Mouse (Mus musculus) thymus, postnatal 10 days (tissue): ENCODE data around the gene Rpl26.
A peak's percentile ranks its signal among the peaks of the same experiment; 100 is the strongest.

Source experiments
- DNase-seq, 2 experiments: peaks; one replicate each; pipeline ENCODE4 v3.0.0; 2021; ENCODE audit warnings: low spot score in 2 of 2

Rpl26 gene

GRCm38 (mm10) chr11:68901351-68902046 is at the start of gene Rpl26:
TSS of gene Rpl26 (plus strand) at chr11:68901583.
- peak; percentile 97 to 98 for DNase-seq

- no peak for DNase-seq
These were observed 49.5 kb upstream of the Rpl26 start for GRCm38 (mm10) chr11:68851644-68852485.

DNA sequence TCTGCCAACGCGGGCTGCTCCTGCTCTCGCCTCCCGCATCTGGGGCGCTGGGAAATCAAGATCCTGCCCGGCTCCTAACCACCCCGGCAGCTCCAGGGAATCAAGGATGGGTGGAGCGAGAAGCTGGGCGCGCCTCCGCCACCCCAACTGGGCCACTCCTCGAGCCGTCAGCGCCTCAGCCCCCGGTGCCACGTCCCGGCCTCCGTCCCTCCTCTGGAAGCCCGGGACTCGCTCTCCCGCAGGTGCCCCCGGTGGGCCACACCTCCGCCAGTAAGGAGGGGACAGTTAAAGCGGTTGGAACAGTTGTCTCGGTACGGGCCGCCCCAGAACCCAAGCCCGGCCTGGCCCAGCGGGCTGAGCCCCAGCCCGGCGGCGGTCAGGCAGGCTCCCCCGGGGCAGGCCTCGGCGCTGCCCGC is 48.9 kb upstream of the Rpl26 start:
- no peak for DNase-seq

DNA sequence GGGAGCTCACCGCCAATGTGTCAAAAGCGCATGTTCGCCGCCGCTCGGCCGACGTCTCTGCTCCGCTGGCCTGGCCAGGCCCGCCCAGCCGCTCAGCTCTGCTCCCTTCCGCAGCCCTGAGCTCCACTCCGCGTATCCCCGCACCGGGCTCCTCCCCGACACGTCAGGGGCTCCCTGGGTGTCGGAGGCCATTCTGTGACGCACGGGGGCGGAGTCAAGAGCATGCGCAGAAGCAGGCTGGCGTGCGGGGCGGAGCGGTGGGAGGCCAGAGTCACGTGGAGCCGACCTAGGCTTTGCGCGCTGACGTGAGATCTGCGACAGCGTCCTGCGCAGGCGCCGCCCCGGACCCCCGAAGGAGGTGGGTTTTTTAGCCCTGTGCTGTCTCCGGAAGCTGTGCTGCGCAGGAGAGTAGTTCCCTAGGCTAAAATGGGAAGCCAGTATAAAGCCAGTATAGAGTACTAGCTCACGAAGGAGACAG is 48.4 kb upstream of the Rpl26 start:
- peak; percentile 100 for DNase-seq

DNA sequence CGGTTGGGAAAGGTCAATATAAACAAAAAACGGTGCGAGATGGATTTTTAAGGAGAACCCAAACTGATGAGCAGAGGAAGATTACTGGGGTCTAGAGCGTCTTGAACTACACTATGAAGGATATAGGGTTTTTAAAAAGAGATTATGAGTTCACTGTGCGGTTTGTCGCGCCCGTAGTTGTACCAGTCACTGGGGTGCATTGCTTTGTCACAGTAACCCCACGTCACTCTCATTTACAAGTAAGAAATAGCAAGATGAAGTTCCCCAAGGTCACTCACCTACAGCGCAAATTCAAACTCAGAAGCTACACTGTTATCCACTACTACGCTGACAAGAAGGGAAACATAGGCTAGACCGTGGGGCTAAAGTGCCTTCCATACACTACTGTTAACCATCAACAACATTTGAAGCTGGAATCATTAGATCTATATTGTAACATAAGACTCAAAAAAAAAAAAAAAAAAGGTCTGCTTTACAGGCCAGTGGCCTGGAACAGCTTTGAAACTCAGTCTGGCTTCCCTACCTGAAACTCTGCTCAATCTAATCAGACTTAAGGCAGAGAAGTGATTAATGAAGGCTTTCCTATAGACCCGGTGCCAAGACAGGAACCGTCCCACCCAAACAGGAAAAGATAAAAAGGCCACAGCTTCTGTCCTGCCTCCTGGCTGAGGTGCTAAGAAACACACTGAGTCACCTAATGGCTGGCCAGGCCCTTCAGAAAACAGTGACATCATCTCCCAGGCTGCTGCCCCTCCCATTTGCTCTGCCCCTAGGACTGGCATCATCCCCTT is 47.6 kb upstream of the Rpl26 start:
- DNase-seq, result peak in 1 of 2 experiments; percentile 8

GRCm38 (mm10) chr11:68854621-68855020 is 46.8 kb upstream of the Rpl26 start:
- no peak for DNase-seq

GRCm38 (mm10) chr11:68857329-68857728 is 44.1 kb upstream of the Rpl26 start:
- no peak for DNase-seq

GRCm38 (mm10) chr11:68859943-68860593 is 41.3 kb upstream of the Rpl26 start:
- no peak for DNase-seq

DNA sequence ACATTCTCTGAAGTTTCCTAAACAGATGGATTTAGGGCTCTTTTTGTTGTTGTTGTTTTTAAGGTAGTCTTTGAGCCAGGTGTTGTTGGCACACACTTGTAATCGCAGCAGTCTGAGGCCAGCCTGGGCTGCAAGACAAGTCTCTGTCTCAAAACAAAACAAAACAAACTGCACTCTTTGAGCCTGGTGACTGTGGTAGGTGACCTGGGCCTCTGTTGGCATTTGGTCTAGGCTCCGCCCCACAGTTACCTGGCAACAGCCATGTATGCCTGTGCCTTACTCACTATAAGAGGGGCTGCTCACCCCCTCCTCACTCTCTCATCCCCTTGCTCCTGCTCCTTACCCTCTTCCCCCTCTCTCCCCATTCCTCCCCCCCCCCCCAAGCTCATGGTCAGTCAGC is 39.1 kb upstream of the Rpl26 start:
- DNase-seq, result no peak

GRCm38 (mm10) chr11:68863631-68864091 is 37.7 kb upstream of the Rpl26 start:
- no peak for DNase-seq

DNA sequence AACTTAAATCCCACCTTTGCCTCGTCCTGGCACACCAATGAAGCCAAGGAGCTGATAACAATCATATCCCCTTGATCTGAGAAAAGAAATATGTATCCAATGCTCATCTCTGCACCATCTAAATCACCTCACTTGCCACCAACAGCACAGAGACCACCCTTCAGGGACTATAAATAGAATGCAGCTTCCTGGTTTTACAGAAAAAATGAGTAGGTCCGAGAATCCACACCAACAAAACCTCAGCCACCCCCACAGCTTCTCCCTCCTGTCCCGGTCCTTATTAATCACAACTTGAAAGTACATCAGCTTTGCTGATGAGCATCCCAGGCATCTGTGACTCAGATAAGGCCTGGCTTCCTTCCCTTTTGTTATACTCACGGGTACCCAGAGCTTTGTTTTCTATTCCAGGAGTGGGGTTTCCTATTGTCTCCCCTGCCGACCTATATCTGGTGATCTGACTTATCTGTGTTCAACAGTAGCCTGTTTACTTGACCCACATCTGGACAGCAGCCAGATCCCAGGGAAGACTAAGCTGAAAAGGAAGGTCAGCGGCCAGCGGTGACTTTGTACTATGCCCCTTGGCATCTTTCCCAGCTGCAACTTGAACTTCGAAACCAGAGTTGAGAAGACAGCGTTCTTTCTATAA is 36.7 kb upstream of the Rpl26 start:
- DNase-seq, result no peak

DNA sequence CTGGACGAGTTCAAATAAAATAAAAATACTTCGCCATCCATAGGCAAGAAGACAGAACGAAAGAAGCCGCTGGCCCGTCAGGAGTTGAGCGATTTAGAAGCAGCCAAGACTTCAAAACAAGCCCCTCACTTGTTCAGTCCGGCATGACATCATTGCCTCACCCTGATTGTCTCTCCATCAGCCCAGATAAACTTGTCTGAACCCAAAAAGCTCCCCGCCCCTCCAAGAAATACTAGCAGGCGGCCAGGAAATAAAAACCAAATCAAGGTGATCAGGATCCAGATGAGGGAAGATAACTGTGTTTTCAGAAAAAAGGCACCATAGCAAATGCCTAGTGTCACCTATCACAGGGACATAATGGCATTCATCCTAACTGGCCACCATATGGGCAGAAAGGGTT is 30.1 kb upstream of the Rpl26 start:
- DNase-seq, result no peak

DNA sequence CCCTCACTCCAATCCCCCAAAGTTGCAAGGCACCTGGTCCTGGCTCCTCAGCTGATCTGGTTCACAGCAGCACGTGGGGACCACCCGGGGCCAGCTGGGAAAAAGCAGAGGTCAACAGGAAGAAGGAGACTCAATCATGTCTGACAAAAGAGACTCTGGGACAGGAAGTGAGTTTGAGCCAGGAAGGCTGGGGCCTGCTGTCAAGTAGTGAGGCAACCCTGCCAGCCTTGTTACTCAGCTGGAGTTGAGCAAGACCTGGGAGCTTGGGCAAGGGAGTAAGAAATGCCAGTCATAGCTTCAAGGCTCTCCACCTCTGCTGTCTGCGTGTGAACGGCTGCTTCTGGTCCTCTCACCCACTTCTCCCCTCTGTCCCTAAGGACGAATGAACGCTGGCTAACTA is 29.6 kb upstream of the Rpl26 start, which contains the start of gene Ndel1:
TSS of gene Ndel1 (minus strand) at position 111 of the 400 bp plus-strand sequence.
- no peak for DNase-seq

GRCm38 (mm10) chr11:68874841-68875240 is 26.5 kb upstream of the Rpl26 start:
- peak in 1 of 2 experiments; percentile 64 for DNase-seq

DNA sequence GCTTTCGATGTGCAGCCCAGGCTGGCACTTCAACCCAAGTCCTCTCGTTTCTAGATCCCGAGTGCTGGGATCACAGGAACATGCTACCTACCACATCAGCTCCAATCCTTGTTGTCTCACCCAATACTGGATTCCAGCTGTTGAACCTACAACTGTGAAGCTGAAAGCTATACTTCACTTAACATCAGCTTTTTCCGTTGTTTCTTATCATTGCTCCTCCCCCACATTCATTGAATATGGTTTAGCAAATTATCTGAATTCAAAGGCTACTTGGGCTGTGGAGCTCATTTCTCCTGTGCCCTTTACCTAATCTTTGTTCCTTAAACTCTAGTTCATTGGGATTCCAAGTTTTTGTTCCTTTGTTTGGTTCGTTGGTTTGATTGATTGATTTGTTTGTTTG is 22.6 kb upstream of the Rpl26 start:
- DNase-seq, result no peak

GRCm38 (mm10) chr11:68882107-68882506 is 19.3 kb upstream of the Rpl26 start:
- no peak for DNase-seq

GRCm38 (mm10) chr11:68883843-68884242 is 17.5 kb upstream of the Rpl26 start:
- DNase-seq, result no peak

DNA sequence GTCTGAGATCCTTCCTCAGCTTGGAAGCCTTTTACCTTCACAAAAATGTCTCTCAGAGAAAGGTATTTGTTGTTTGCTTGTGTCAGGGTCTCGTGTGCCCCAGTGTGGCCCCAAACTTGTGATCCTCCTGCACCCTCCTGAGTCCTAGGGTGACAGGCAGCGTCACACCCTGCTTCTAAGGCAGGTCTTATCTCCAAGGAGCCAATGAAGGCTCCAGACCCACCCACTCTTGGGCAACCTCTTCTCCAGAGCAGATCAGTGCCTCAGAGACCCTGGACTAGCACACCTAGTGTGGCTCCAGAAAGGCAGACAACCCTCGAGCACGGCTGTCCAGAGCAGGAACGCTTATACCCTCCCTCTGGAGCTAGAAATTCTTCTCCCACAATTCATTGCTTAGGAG is 17.0 kb upstream of the Rpl26 start:
- no peak for DNase-seq

- DNase-seq, result no peak
These were observed 15.3 kb upstream of the Rpl26 start for GRCm38 (mm10) chr11:68886091-68886490.

DNA sequence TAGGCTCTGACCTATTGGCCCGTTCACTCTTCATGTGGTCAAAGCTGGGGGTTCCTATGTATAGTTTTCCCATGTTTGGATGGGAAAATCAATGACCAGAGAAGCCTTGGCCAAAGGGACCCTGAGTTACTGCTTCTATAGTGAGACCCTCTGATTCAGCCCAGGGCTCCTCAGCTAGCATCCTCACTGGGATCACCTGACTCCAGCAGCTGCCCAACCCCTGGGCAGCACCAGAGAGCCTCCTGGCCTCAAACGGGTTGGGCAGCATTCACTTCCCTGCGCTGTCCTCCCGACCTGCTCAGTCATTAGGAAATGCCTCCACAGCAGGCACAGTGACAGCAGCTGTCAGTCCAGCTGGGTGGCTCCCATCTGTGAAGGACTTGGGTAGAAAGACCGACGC is 13.1 kb upstream of the Rpl26 start, which contains the start of gene Rnf222:
TSS of gene Rnf222 (plus strand) at position 301 of the 400 bp plus-strand sequence.
- no peak for DNase-seq

DNA sequence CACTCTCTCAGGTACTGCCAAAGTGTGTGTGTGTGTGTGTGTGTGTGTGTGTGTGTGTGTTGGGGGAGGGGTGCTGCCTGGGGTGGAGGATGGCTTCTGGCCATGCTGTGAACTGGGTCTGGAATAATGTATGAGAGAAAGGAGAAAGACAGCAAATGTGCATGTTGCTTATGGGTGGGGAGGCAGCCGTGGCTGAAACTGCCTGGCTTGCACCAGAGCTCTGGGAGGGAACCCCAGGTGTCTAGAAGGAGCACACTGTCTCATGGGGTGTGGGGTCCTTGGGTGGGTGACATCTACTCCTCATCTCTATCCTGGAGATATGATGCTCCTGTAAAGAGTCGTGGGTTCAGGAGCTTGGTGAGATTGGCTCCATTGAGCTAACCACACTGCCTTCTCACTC is 12.7 kb upstream of the Rpl26 start:
- no peak for DNase-seq
